Mouse (Mus musculus) T-helper 2 cell (primary cell): ENCODE measurements at regions not wholly inside any gene's neighbourhood (a gene's known extent, or its start where the extent isn't known, plus 50 kb on each side); places are given as distances from the start of the nearest gene placed in this dataset.
"Not testable (repeated sequence)": the region's sequence is repeated elsewhere in the genome, so short reads cannot be mapped to it uniquely, and the experiment has no call there.

Experiments
- in situ Hi-C: fragments of 300-600 bp; cut with MboI, MseI; formaldehyde crosslinking; loops from one replicate; pipeline ENCODE4 v1.15.1; 2025; ENCODE audit warnings: high pct_unique_total_duplicates

DNA sequence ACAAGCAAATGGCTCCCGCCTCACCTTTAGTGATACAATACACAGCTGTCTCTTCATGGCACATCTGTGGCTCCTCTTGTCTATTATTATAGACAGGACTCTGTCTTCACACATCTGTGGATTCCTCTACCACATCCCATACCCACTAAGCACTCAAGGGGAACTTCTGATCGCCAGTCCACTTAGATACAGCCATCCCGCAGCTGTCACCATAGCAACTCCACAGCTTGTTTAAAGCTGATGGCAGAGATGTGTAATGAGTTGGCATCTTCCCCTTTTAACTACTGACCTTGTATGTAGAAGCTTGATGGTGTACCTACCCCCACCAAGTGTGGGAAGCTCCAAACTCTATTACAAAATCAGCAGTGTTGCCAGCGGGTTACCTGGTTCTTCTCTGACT is 109.5 kb upstream of the Pfn2 start:
- in situ Hi-C loops = no loop called here

DNA sequence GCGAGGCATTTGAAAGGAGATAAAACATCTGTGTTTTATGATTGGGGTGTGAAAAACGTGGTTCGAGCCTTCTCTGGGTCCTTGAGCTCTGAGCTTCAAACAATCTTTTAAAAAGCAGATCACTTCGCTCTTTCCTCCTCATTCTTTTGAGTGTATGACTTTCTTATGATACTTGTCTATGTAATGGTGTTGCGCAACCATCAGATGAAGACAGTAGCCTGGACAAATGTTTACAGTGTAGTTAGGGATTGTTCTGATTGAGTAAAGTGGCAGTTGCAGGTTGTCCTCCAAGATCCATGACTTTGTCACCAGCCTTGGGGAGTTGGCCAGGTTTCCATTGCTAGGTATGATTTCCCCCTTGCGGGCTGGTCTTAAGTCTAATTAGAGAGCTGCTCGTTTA is 116.1 kb upstream of the Pfn2 start:
- in situ Hi-C loops = no loop called here

DNA sequence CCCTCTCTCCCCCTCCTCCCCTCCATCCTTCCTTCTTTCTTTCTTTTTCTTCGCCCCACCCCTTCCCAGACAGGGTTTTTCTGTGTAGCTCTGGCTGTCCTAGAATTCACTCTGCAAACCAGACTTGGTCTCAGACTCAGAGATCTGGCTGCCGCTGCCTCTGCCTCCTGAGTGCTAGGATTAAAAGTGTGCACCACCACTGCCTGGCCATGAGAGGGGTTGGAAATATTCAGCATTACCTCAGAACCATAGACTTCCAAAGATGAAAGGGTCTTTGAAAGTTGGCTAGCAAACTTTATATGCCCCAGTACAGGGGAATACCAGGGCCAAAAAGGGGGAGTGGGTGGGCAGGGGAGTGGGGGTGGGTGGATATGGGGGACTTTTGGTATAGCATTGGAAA is 122.7 kb upstream of the Pfn2 start:
- in situ Hi-C loops = not testable (repeated sequence)

DNA sequence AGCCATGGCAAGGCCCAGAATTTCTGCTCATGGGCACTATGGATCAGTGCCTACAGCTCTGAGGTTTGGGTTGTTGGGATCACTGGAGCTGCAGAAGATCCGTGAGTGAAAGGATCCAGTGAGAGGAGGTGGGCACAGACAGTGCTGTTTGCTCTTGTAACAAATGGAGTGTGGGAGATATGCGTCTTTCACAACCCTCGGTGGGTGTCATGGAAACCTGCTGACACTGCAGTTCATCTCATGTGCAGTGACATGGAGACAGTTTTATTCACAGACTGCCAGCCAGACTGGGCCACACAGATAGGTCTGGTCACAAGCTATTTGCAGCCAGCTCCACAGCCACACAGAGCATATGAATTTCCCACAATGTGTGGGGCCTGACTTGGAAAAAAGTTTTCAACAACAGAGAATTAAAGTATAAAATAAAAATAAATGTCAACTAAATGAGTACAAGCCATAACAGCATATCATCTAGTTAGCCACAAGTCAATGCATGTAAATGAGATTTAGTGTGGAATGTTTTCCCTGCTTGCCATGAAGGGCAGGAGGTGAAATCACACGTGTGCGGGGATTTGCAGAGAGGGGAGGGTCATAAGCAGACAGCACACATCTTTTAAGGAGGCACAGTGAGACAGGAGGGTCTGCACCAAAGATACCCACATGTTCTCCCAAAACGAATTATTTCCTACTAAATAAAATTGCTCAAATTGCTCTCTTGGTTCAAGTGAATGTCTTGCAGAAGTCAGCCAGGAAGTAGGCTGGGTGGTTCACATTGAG is 124.8 kb upstream of the Pfn2 start:
- in situ Hi-C loops = no loop called here

DNA sequence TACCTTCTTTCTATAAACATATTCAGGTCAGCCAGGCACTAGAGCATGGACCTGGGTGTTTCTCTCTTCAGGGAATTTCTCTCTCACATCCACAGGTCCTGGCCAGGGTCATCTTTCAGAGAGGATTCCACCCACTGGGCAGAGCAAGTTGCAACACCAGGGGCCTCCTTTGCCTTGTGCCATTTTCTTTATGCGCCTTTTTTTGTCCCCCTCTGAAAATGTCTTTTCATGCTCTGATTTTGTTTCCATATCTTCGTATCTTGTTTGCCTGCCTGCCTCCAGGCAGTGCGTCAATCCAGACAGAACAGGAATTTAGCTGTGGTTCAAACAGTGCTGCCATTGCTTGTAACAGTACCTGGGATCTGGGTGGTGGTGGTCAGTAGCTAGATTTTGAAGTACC is 125.7 kb upstream of the Pfn2 start:
- in situ Hi-C loops = no loop called here

DNA sequence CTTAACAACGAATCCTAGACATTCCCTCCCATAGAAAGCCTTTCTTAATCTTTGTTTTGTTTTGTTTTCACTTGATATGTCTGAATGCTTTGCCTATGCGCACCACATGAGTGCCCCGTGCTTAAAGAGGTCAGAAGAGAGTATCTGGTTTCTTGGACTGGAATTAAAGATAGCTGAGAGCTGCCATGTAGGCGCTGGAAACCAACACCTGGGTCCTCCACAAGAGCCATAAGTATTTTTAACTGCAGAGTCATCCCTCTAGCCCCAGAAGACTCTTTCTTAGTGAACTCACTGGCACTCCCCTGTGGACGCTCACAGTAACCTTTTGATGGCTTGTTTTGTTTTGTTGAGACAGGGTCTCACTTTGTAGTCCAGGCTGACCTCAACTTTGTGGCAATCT is 127.5 kb upstream of the Pfn2 start:
- in situ Hi-C loops = no loop called here

DNA sequence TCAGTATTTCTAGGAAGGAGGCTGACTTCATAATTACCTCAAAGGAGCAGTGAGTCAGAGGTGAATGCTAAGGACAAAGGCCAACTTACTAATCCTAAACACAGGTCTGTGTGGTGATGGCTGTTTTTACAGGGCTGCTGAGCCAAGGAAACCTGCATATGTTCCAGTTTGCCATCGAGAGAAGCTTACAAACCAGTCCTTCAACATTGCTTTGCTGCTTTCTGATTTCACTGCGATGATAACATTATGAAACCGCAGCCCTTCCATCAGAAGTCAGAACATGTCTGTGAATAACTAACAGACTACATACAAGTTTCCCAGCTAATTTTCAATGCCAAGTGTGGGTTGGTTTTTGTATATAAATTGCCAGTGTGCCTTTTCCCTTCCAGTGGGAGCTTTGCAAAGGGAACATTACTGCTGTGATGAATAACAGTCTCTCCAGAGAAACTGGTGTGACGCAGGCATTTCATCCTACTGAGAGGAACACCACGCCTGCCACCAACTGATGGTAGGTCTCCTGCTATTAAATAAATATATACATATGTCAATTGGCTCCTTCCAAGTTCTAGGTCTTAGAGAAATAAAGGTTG is 128.9 kb upstream of the Pfn2 start:
- in situ Hi-C loops = no loop called here

DNA sequence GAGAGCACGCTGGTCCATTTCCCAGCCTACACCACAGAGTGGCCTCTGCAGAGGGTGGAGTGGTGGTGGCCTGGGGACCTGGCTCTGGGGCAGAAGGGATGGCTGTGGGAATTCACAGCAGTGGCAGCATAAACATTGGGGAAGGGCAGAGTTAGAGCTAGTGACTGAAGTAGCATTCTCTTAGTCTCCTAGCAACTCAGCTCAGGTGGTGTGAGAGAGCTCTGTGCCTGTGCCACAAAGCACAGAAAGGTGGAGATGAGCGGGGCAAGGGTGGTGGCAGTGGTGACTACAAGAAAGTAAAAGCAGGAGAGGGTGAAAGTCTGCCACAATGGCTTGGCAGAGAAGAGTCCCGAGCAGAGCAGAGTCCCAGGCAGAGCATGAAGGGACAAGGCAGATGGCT is 140.3 kb upstream of the Pfn2 start:
- in situ Hi-C loops = no loop called here

DNA sequence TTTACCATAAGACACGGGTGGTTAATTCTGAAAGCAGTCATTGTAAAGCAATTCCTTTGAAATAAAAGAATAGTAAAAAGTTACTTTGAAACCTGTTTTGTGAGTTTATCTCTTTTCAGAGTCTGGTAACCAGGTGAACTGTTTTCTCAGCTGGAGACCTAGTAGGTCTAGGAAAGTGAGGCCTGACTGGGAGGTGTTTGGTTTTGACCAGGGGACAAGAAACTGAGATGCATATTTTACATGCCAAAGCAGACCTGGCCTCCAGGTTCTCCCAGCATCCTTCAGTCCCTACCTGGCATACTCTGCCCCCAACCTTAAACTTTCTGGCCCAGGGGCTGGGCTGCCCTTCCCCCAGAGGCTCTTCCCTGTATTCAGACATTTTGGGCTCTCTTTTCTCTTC is 142.9 kb upstream of the Pfn2 start:
- in situ Hi-C loops = no loop called here

DNA sequence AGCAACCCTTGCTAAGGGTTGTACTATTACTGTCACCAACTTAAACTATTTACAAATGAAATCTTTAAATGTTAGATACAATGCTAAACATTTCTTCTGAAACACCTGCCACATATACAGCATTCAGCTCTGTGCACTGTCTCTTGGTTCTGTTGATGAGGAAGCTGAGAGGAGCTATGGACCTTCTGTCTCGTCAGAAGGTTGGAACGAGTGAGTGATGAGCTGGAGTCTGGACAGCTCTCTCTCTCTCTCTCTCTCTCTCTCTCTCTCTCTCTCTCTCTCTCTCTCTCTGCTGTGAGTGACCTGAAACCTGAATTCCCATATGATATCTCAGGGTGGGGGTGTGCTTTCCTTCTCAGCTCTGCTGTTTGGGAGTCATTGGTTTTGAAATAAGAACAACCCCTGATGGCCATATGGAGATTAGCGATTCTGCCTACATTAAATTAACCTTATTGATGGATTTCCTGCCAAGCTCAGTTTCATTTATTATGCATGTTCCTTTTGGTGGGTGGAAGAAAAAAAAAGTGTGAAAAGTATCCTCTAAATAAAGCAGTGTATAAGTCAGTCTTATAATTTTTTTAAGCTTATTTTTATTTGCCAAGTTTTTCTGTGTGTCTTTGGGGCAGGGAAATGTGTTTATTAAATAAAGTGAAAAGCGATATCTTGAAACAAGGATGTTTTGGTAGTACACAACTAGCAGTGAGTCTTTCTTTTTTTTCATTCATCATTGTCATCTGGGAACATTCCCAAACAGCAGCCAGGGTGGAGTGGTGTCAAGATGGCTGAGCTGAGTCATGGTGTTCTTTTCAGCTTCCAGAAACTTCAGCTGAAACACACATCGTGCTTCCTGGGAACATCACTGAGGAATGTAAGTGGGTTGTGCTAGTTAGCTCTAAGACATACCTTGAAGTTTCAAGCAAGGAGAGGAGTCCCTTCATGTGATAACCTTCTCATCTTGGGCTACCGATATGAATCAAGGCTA is 150.5 kb upstream of the Pfn2 start:
- in situ Hi-C loops = no loop called here

DNA sequence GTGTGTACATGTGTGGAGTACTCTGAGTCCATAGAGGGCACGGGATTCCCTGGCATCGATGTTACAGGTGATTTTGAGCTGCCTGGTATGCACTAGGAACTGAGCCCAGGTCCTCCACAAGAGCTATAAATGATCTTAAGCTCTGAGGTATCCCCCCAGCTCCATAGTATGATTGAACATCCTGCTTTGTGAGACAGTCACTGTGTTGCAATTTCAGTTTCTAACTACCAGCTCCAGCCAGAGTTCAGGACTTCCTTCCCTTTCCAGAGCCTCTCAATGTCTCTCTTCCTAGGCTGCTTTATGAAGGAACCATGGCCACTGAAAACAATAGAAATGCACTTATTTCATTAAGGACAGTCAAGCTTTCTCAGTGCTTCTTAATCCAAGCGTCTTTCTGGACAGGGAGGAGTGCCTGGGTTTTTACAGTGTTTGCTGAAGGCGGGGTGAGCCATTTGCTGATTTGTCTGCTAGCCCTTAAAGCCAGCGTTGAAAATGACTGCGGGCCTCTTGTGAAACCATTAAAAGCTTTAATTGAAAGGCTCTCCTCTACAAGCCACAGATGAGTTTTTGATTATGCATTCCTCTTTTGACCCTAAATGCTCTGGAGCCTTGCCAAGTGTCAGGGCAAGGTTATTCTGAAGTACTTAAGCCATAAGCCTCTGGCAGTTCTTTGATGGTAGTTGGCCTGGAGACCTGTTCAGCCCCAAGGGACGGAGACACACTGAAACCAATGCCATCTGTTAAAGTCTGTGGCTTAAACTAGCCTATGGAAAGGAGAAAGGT is 155.1 kb upstream of the Pfn2 start:
- in situ Hi-C loops = no loop called here

DNA sequence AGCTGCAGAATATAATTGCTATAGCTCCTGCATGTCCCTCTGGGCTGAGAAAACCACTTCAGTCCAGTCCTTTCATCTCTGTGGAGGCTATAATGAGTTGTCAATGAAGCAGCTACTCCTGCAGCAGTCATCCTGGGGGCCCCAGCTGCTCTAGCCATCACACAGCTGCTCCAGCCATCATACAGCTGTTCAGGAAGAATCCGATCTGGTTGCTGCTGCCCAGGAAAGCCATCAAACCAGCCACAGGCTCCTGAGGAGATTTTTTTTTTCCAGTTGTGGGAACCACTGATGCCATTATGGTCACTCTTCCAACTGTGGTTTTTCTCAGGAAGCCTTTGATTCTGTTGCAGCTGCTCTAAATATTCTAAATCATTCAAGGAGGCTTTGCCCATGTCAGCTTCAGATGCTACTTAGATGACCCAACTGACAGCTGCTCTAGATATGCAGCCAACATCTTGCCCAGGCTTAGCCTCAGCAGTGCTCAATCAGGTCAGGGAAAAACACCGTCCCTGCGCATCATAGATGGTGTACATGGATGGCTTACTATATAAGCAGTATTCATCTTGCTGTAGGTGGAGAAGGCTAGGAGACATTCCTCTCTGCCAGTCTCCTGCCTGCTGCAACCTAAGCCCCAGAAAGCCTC is 177.0 kb upstream of the Pfn2 start:
- in situ Hi-C loops = no loop called here

DNA sequence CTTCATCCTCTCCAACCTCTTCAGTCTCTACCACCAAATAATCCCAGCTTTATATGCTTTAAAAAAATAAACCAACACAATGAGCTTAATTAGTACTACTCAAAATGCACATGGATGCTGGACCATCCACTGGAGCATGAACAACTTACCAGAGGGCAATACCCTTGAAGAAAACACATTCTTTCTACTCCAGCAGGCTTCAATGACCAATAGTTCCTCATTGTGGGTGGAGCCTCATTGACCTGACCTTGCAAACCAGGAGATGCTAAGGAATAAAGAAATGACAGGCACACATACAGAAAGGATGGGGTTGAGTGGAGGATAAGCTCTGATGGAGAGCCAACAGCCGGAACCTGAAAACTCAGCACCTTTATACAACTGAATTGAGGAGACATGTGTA is 201.7 kb upstream of the Pfn2 start:
- in situ Hi-C loops = no loop called here

DNA sequence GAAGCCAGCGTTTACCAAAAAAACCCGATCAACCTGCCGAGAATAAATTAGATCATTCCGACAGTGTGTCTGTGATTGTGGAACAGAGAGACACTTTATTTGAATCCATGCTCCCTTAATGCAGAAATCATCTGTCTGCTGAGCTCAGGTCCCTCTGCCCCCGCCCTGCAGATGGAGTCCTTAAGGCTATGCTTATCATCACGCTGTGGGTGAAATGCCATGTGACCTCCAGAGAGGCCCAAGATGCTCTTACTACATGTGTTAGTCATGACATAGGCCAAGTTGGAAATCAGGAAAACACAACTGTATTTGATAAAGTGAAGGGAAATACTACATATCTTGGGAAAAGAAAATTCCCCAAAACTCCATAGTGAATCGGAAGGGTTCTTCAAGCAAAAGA is 206.8 kb upstream of the Pfn2 start:
- in situ Hi-C loops = no loop called here

DNA sequence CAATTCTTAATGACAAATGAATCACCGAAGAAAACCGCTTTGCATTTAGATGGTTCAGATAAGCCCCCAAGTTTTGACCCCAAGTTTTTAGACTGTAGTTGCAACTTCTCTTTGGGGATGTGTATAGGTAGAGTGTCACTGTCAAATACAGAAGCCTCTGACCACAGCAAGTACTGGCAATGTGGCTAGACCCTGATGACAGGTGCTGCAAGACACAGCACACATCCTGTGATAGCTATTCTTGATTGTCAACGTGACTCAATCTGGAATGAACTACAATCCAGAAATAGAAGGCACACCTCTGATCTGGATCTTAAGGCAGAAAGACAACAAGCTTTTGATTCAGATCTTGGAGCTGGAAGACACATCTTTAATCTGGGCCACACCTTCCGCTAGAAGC is 207.3 kb upstream of the Pfn2 start:
- in situ Hi-C loops = no loop called here

DNA sequence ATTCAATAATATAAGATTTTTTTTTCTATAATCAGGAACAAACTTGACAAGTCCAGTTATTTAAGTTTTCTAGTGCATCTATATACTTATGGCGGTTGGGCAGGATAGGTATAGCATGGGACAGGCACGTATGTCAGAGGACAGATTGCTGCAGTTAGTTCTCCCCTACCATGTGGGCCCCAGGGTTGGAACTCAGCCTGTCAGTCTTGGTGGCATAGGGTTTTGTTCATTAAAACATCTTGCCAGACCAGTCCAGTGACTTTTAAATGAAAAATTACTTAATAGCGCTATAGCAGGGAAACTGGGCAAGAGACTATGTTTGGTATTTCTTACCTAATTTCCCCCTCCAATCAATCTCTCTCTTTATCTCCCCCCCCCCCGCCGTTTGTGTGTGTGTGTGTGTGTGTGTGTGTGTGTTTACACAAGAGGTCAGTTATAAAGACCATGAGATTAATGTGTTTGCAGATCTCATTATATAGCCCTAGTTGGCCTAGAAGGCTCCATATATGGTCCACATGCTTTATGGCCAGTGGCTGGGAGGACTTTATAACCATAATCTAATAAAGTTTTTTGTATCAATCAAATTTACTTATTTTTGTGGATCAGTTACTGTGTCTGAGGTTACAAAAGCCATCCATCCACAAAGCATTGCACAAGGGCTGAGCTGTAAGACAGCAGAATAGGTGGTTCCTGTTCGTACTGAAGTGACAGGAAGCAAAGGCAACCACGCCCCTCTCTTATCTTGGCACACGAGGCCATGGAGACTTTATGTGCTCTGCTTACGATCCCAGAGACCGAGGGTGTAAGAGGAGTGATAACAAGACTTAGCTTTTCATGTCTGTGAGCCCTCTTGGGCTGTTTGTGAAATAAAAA is 208.5 kb upstream of the Pfn2 start:
- in situ Hi-C loops = no loop called here

DNA sequence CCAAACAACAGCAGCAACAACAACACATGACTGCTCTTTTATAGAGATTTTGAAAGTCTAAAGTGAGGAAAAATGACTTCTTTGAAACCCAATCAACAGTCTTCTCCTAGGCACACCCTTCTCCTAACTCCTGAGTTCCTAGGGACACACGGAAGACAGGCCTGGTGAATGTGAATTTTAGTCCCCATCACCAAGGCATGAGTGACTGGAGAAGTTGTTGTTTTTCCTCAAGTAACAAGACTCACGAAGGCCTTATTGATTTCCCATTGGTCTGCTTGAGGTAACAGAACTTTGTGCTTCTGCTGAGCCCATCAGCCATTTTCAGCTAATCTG is 209.2 kb upstream of the Pfn2 start:
- in situ Hi-C loops = no loop called here

DNA sequence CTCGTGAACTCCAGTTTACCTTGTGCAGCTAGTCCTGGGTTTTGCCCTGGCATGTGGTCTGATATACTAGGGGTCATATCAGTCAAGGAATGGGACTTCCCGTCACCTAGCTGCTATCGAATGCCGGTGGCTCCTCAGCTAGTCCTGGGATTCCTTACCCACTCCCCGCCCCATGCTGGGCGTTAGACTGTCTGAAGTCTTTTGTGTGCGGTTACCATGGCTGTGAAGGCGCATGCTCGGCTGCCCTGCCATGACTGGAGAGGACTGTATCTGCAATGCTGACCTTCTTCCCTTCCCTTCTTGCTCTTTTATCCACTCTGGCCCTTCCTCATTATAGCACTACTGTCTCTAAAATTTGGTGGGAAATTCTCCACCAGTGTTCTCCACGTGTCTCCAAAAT is 210.3 kb upstream of the Pfn2 start:
- in situ Hi-C loops = no loop called here

DNA sequence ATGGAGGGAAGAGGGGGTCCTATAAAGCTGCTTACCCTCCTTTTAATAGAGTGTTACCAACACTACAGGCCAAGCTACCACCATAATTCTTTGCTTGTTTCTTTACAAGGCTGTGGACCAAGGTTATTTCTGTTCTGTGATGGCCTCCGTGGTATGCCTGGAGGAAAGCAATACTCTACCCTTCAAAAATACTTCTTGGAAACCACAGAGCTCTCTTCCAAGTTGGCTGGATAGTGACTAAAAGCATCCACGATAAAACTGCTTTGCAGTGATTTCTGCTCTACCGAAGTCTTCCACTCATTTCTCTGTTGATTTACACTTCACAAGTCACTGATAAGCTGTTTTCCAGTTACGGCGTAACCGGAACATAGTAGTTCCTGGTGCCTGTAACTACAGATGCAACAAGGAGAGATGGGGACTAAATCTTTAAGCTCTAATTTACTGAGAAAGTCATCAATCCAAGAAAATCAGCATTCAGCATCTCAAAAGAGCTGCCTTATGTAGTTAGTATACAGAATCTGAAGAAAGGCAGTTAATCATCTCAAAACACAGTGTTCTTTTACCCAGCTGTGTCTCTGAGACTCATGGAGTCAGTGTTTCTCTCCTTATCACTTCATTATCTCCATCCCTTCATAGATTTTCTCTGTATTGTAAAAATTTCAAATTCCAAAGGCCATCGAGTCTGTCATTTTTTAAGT is 216.1 kb upstream of the Pfn2 start:
- in situ Hi-C loops = no loop called here

DNA sequence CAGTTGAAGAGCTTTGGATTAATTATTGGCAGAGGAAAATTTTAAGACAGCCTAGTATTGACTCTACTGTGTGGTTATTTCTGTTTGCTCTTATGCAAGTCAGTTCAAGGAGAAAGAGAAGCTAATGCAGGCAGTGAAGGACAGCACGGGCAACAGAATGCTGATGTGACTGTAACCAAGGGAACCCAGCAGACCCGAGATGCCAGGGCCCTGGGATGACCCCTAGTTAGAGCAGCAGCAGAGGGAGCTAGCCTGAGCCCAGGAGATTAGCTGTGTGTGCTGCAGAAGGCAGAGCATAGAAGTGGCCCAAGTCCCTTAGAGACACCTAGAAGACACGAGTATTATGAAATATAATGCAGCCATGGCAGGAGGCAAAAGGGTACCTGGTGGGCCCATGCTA is 223.7 kb upstream of the Pfn2 start:
- in situ Hi-C loops = no loop called here
